Mouse (Mus musculus) lung, postnatal 14 days (tissue): ENCODE data around the gene Omt2b.
"Not testable (repeated sequence)": the region's sequence is repeated elsewhere in the genome, so short reads cannot be mapped to it uniquely, and the experiment has no call there.

ENCODE experiments used
- DNase-seq: peaks from one replicate; pipeline ENCODE4 v3.0.0; 2021

Gene Omt2b

GRCm38 (mm10) chr9:78327289-78327688, at the start of gene Omt2b:
Gene Omt2b (plus strand): TSS chr9:78327589.
- not testable (repeated sequence) for DNase-seq

- not testable (repeated sequence) for DNase-seq
These were observed 45.2 kb upstream of the Omt2b start for GRCm38 (mm10) chr9:78282002-78282711.

GRCm38 (mm10) chr9:78289063-78289462, 38.3 kb upstream of the Omt2b start:
- DNase-seq, result not testable (repeated sequence)

GRCm38 (mm10) chr9:78289723-78290122, 37.7 kb upstream of the Omt2b start, which contains the start of gene Gm10639:
Gene Gm10639 (plus strand): TSS chr9:78289923.
- DNase-seq, result not testable (repeated sequence)

GRCm38 (mm10) chr9:78292462-78292861, 34.9 kb upstream of the Omt2b start:
- DNase-seq, result not testable (repeated sequence)

GRCm38 (mm10) chr9:78293683-78294082, 33.7 kb upstream of the Omt2b start:
- DNase-seq, result not testable (repeated sequence)

GRCm38 (mm10) chr9:78294781-78295180, 32.6 kb upstream of the Omt2b start:
- not testable (repeated sequence) for DNase-seq

GRCm38 (mm10) chr9:78296089-78296488, 31.3 kb upstream of the Omt2b start:
- peak; percentile 46 for DNase-seq

- DNase-seq, result no peak
These were observed 29.2 kb upstream of the Omt2b start for GRCm38 (mm10) chr9:78298232-78298631.

GRCm38 (mm10) chr9:78299143-78299542, 28.2 kb upstream of the Omt2b start:
- DNase-seq, result not testable (repeated sequence)

- DNase-seq, result not testable (repeated sequence)
These were observed 19.3 kb upstream of the Omt2b start for GRCm38 (mm10) chr9:78308122-78308521.

GRCm38 (mm10) chr9:78314696-78315095, 12.7 kb upstream of the Omt2b start, which contains the start of gene Omt2a:
Gene Omt2a (minus strand): TSS chr9:78314796.
- DNase-seq, result no peak

GRCm38 (mm10) chr9:78319499-78319898, 7.9 kb upstream of the Omt2b start:
- DNase-seq, result no peak

- DNase-seq, result not testable (repeated sequence)
These were observed 9.7 kb downstream of the Omt2b start for GRCm38 (mm10) chr9:78337050-78337449.

- peak; percentile 43 for DNase-seq
These were observed 12.9 kb downstream of the Omt2b start for GRCm38 (mm10) chr9:78340324-78340723.

- DNase-seq, result not testable (repeated sequence)
These were observed 15.1 kb downstream of the Omt2b start for GRCm38 (mm10) chr9:78342494-78342893.

- DNase-seq, result not testable (repeated sequence)
These were observed 15.7 kb downstream of the Omt2b start for GRCm38 (mm10) chr9:78343055-78343454.

- DNase-seq, result not testable (repeated sequence)
These were observed 17.8 kb downstream of the Omt2b start for GRCm38 (mm10) chr9:78345235-78345634.

- DNase-seq, result no peak
These were observed 19.6 kb downstream of the Omt2b start for GRCm38 (mm10) chr9:78347004-78347403.

GRCm38 (mm10) chr9:78348206-78349004, 21.0 kb downstream of the Omt2b start:
- not testable (repeated sequence) for DNase-seq

GRCm38 (mm10) chr9:78349141-78349540, 21.8 kb downstream of the Omt2b start:
- DNase-seq, result not testable (repeated sequence)

- DNase-seq, result not testable (repeated sequence)
These were observed 22.6 kb downstream of the Omt2b start for GRCm38 (mm10) chr9:78350007-78350406.

- no peak for DNase-seq
These were observed 24.3 kb downstream of the Omt2b start for GRCm38 (mm10) chr9:78351504-78352220.
